ENCODE assay signal across 10 mouse cellular contexts in genomic region chr7:119795311-119795710, GRCm38 (mm10). TPM values are rescaled to one million over a fixed set of nuclear protein-coding genes. Genes with fewer than 3 reads are reported as not detected.
A peak's percentile ranks its signal among the peaks of the same experiment; 100 is the strongest.
DNase-seq lines count a peak whose midpoint lies in the region; ATAC-seq and TF ChIP-seq lines count a peak whose summit lies in the region.
"Had no signal": no experiment of that assay in that cellular context is flagged by ENCODE, and none has a peak within 500 bp of the region (broad histone marks: within the 10 kb centered on the region; RNA-seq: fewer than 3 reads in every experiment).

No protein-coding gene starts in this region.

- no peak for DNase-seq in kidney, postnatal 36 days
- DNase-seq in embryonic facial prominence, embryonic 11.5 days (ENCODE audit: low spot score): no peak
- no peak for DNase-seq in hindbrain, postnatal 0 days (ENCODE audit: low spot score)
- DNase-seq in naive thymus-derived CD4-positive, alpha-beta T cell, adult 2 months (ENCODE audit: low read depth): peak; percentile 8
- DNase-seq in cerebellum, postnatal 4 days (ENCODE audit: low spot score in 2 of 2): no peak
- DNase-seq in adrenal gland, postnatal 14 days: no peak
- DNase-seq in cerebellum, adult 8-10 months: no peak
- DNase-seq: kidney, adult 8-10 months had no signal

- no peak overlapping the region for H3K9ac ChIP-seq in kidney, embryonic 15.5 days
- no peak overlapping the region for H3K9ac ChIP-seq in embryonic facial prominence, embryonic 11.5 days (replicated peaks; ENCODE audit: low read length)
- no peak overlapping the region for H3K9ac ChIP-seq in hindbrain, postnatal 0 days (replicated peaks; ENCODE audit: low read length)

- no peaks in the 10 kb centered on the region for H3K9me3 ChIP-seq in kidney, embryonic 15.5 days (replicated peaks)
- no peaks in the 10 kb centered on the region for H3K9me3 ChIP-seq in embryonic facial prominence, embryonic 11.5 days (replicated peaks; ENCODE audit: control insufficient read depth, low read length)
- H3K9me3 ChIP-seq in hindbrain, postnatal 0 days (ENCODE audit: low read length): no peaks in the 10 kb centered on the region

- H3K4me2 ChIP-seq in kidney, embryonic 15.5 days: peak overlapping the region; percentile 55
- H3K4me2 ChIP-seq in embryonic facial prominence, embryonic 11.5 days (ENCODE audit: low read depth, low read length): peak overlapping the region; percentile 30; the same call in 1 of the 2 replicates
- peak overlapping the region; percentile 79 for H3K4me2 ChIP-seq in hindbrain, postnatal 0 days (ENCODE audit: low read depth, low read length)

- ATAC-seq in kidney, embryonic 15.5 days (replicated peaks; ENCODE audit: low FRiP score): no peak
- ATAC-seq in embryonic facial prominence, embryonic 11.5 days (replicated peaks; ENCODE audit: insufficient number of reproducible peaks, low FRiP score, low TSS enrichment, low read depth): no peak
- ATAC-seq in hindbrain, postnatal 0 days: no peak

- H3K4me3 ChIP-seq in kidney, embryonic 15.5 days (replicated peaks): peak overlapping the region; percentile 27
- H3K4me3 ChIP-seq in embryonic facial prominence, embryonic 11.5 days (ENCODE audit: low read depth, low read length): peak overlapping the region; percentile 6; the same call in 1 of the 2 replicates
- H3K4me3 ChIP-seq in hindbrain, postnatal 0 days (ENCODE audit: low read length): no peak overlapping the region

- TF ChIP-seq CTCF in hindbrain, postnatal 0 days (IDR thresholded peaks at IDR 0.05; ENCODE audit: low read depth): no peak

- H3K4me1 ChIP-seq in kidney, embryonic 15.5 days: peaks cover 14% of the 10 kb centered on the region
- H3K4me1 ChIP-seq in embryonic facial prominence, embryonic 11.5 days (ENCODE audit: control insufficient read depth, insufficient read depth, low read length): no peaks in the 10 kb centered on the region
- peaks cover 4% of the 10 kb centered on the region; the same call in 1 of the 2 replicates for H3K4me1 ChIP-seq in hindbrain, postnatal 0 days (ENCODE audit: insufficient read depth, low read length)

- peaks cover 5% of the 10 kb centered on the region; the same call in 1 of the 2 replicates for H3K36me3 ChIP-seq in kidney, embryonic 15.5 days
- H3K36me3 ChIP-seq in embryonic facial prominence, embryonic 11.5 days (replicated peaks; ENCODE audit: control insufficient read depth, insufficient read depth, low read depth, low read length): no peaks in the 10 kb centered on the region
- no peaks in the 10 kb centered on the region for H3K36me3 ChIP-seq in hindbrain, postnatal 0 days (ENCODE audit: insufficient read depth, low read length)

- no peaks in the 10 kb centered on the region for H3K27me3 ChIP-seq in kidney, embryonic 15.5 days
- no peaks in the 10 kb centered on the region for H3K27me3 ChIP-seq in embryonic facial prominence, embryonic 11.5 days (ENCODE audit: control insufficient read depth, insufficient read depth, low read length)
- H3K27me3 ChIP-seq in hindbrain, postnatal 0 days (ENCODE audit: insufficient read depth, low read length): no peaks in the 10 kb centered on the region

- H3K27ac ChIP-seq in kidney, embryonic 15.5 days: no peak overlapping the region
- no peak overlapping the region for H3K27ac ChIP-seq in embryonic facial prominence, embryonic 11.5 days (replicated peaks; ENCODE audit: low read depth, low read length)
- H3K27ac ChIP-seq in hindbrain, postnatal 0 days: no peak overlapping the region

RNA-seq across cellular contexts. Expression of gene Eri2, which starts 1.5 kb away (rescaled TPM):
- polyA plus RNA-seq in kidney, embryonic 15.5 days (2015; fragmentation: Nextera tagmentation; extraction: Ambion mirVana): 24.8 and 26.1 TPM in 2 replicates
- polyA plus RNA-seq in embryonic facial prominence, embryonic 11.5 days (2014; fragmentation: Nextera tagmentation; extraction: Ambion mirVana): 37.1 and 45.3 TPM in 2 replicates
- total RNA-seq in hindbrain, postnatal 0 days (2014; rRNA removed): 8.2 and 9.6 TPM in 2 replicates
- polyA plus RNA-seq in hindbrain, postnatal 0 days (2015; fragmentation: Nextera tagmentation; extraction: Ambion mirVana): 8.7 and 10.4 TPM in 2 replicates
- 7.5 and 9.4 TPM in 2 replicates for total RNA-seq in adrenal gland, postnatal 14 days (2021)

RNA-seq across cellular contexts. Expression of gene Rexo5, which starts 1.5 kb away (rescaled TPM):
- 21.1 and 29.9 TPM in 2 replicates for polyA plus RNA-seq in kidney, embryonic 15.5 days (2015; fragmentation: Nextera tagmentation; extraction: Ambion mirVana)
- polyA plus RNA-seq in embryonic facial prominence, embryonic 11.5 days (2014; fragmentation: Nextera tagmentation; extraction: Ambion mirVana): 24.1 and 32.2 TPM in 2 replicates
- 3.9 and 4.4 TPM in 2 replicates for total RNA-seq in hindbrain, postnatal 0 days (2014; rRNA removed)
- 6.8 and 7.9 TPM in 2 replicates for polyA plus RNA-seq in hindbrain, postnatal 0 days (2015; fragmentation: Nextera tagmentation; extraction: Ambion mirVana)
- 6.8 and 13.3 TPM in 2 replicates for total RNA-seq in adrenal gland, postnatal 14 days (2021)

RNA-seq across cellular contexts. Expression of gene Acsm3, which starts 34.6 kb away (rescaled TPM):
- 0.61 and 1.3 TPM in 2 replicates for polyA plus RNA-seq in kidney, embryonic 15.5 days (2015; fragmentation: Nextera tagmentation; extraction: Ambion mirVana)
- polyA plus RNA-seq in embryonic facial prominence, embryonic 11.5 days (2014; fragmentation: Nextera tagmentation; extraction: Ambion mirVana): 0.21 TPM in 1 of 2 replicates, not detected in the other
- total RNA-seq in hindbrain, postnatal 0 days (2014; rRNA removed): not detected in 2 replicates
- 0.09 TPM in 1 of 2 replicates, not detected in the other for polyA plus RNA-seq in hindbrain, postnatal 0 days (2015; fragmentation: Nextera tagmentation; extraction: Ambion mirVana)
- 52.8 and 59.7 TPM in 2 replicates for total RNA-seq in adrenal gland, postnatal 14 days (2021)
- polyA plus RNA-seq: cortical plate, adult 2 months had no signal
